Mouse (Mus musculus) cortical plate, adult 2 months (tissue): ENCODE data around the gene Ddx49. TPM values are rescaled to one million over a fixed set of nuclear protein-coding genes. Genes with fewer than 3 reads are reported as not detected.

Experiments
- H3K27ac ChIP-seq: fragments of 200-500 bp; 2 replicates; pipeline ENCODE4 v1.5.1; 2012; ENCODE audit warnings: low read length, control low read depth, inconsistent platforms; ENCODE audit not compliant: insufficient read depth
- H3K4me1 ChIP-seq: fragments of 200-500 bp; 2 replicates; pipeline ENCODE4 v1.6.1; 2011; ENCODE audit warnings: low read length; ENCODE audit not compliant: control insufficient read depth, insufficient read depth
- H3K4me3 ChIP-seq: fragments of 200-500 bp; 2 replicates; pipeline ENCODE4 v1.5.1; 2011; ENCODE audit warnings: mild to moderate bottlenecking, low read length, control low read depth; ENCODE audit not compliant: insufficient read depth
- CTCF ChIP-seq: fragments of 200-500 bp; IDR thresholded peaks from 2 replicates; pipeline ENCODE4 v1.5.1; 2011; ENCODE audit warnings: mild to moderate bottlenecking, control low read depth, low read length; ENCODE audit not compliant: insufficient read depth; ENCODE audit errors: extremely low read depth
- POLR2A ChIP-seq: fragments of 200-500 bp; IDR thresholded peaks from 2 replicates; pipeline ENCODE4 v1.6.1; 2011; ENCODE audit warnings: mild to moderate bottlenecking, low read length, control low read depth; ENCODE audit not compliant: insufficient read depth; ENCODE audit errors: extremely low read depth
- polyA plus RNA-seq: library from polyadenylated mRNA; depleted of rRNA; stranded (reverse); fragments of >200 nt; gene quantifications from 2 replicates; pipeline ENCODE4 v1.2.3, GENCODE M21; 2012; rRNA removed

The Ddx49 gene
- polyA plus RNA-seq = 48.4 and 52.2 TPM in 2 replicates

DNA sequence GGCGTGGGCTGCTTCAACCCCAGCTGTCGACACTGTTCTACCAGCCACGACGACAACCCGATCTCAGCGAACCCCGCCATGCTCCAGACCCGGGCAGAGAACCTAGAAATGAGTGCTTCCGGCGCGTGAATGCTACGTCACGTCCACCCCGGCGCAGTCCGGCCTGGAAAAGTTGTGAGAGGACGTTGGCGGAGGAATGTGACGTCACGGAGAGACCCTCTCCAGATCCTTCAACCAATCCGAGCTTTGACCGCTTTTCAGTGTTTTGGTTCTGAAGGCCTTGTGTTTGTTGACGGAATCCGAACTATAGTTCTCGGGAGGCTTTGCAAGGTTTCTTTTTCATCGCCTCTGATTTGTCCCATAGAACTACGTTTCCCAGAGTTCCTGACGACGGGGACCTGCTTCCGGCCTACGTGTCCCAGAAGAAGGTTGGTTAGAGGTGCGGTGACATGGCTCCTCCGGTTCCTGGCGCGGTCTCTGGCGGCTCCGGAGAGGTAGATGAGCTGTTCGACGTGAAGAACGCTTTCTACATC lies at the start of gene Ddx49, which contains the start of gene Cope:
Ddx49 (minus strand) TSS at position 132 of the 533 bp plus-strand sequence.
Cope (plus strand) TSS at position 161 of the 533 bp plus-strand sequence.
- Histone ChIP-seq H3K4me3 (peak within 1 kb of the TSS; percentile 84), H3K4me1 (peaks cover 11% of the 10 kb centered on the region), H3K27ac (peak within 1 kb of the TSS; percentile 56; the same call in 1 of the 2 replicates)
- TF ChIP-seq POLR2A (peak; percentile 69), CTCF (no peak)

DNA sequence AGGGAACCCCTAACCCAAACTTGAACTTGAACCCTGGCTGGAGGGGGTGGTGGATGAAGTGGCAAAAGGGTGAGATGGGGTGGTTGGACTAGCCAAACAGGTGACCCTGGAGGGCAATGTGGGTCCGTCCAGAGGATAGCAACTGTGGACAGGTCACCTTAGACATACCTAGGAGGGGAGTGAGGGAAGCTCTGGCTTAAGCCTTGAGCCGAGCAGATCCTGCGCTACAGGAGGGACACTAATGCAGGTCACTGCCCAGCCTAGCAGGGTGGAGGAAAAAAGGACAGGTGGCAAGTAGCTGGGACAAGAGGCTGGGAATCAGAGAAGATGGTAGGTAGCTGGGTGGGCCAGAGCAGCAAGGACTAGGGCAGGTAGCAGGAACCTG lies 49.7 kb upstream of the Ddx49 start:
- Histone ChIP-seq H3K4me3 (peak overlapping the region; percentile 40), H3K4me1 (peaks cover 6% of the 10 kb centered on the region; the same call in 1 of the 2 replicates), H3K27ac (no peak overlapping the region)
- no peak for TF ChIP-seq CTCF
- no peak for TF ChIP-seq POLR2A

DNA sequence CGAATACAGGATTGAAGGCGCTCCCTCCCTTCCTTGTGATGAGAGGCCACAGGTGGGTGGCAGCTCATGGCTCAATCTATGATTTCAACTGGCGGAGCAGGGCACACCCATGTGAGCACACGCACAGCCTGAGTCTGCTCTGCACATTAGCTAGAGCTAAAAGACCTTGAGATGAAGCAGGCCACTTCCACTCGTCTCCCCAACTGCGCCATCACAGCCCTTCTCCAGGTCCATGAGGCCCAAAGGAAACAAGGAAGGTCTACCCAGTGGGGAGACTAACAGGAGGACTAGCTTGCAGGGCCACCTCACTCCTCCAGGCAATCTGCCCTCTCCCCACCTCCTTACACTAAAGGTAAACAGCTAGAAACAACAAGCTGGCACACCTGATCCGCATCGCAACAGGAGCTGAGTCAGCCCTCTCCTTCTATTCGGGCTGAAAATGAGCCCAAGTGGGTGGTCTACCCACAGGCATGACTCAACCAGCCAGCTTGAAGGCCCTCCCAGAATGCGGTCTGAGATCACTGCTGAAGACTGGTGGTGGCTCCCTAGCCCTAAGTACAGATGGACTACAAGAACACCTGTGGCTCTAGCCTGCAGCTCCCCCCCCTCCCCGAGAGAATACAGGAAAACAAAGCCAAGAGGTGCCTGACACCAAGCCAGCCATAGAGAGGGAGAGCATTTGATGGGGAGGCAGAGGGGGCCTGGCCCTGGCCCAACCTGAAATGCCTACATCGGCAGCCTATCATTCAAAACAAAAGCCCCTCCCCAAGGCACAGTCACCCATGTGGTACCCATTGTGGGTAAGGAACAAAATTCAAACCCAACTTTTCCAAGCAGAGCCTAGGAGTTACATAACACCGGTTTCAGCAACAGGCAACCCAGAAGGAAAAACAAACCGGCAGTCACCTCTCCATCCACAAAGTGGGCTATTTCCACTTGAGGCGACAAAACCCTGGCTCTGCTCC lies 49.0 kb upstream of the Ddx49 start:
- peaks cover 6% of the 10 kb centered on the region; the same call in 1 of the 2 replicates for H3K4me1 ChIP-seq
- H3K4me3 ChIP-seq = peak overlapping the region; percentile 40
- H3K27ac ChIP-seq = no peak overlapping the region
- TF ChIP-seq POLR2A = no peak
- no peak for TF ChIP-seq CTCF

DNA sequence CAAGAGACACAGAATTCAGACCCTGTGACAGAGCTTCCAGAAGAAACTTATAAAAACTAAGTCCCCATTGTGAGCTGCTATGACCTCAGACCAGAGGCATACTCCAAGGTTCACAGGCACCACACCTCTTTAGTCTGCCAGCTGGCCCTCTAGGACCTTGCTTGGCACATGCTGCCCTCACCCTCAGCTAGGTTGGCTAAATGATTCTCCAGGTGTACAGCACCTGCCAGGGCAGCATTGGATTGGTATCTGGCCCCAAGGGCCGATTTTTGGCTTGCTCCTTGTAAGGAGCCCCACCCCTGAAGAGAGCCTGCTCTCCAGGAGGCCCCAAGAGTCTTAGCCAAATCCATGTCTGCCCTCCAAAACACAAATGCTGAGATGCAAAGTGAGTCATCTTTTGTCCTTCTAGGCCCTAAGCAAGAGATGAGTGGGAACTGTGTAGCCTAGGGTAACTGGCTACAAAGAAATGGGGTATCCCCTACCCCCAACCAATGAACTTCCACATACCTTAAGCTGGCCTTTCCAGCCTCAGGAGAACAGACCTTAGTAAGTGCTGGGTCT lies 45.7 kb upstream of the Ddx49 start:
- no peak overlapping the region for H3K27ac ChIP-seq
- H3K4me1 ChIP-seq = peaks cover 6% of the 10 kb centered on the region; the same call in 1 of the 2 replicates
- TF ChIP-seq POLR2A (no peak), CTCF (no peak)
- H3K4me3 ChIP-seq = no peak overlapping the region

DNA sequence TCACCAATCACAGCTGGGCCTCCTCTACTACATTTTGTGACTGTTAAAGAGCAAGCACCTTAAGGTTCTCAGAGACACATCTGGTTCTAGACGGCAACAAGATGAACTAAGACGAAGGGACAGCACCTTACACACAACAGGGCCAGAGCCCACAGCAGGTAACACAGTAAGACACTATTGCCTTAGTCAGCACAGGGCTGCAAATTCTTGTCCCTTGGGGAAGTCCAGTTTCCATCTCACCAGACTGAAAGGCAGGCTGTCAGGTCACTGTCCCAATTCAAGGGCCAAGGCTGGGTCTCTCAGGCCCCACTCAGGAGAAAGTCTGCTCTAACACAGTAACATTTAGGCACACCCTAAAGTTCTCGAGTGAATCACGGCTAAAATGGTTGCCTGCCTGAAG lies 45.2 kb upstream of the Ddx49 start:
- Histone ChIP-seq H3K4me1 (peaks cover 6% of the 10 kb centered on the region; the same call in 1 of the 2 replicates), H3K4me3 (no peak overlapping the region), H3K27ac (no peak overlapping the region)
- no peak for TF ChIP-seq POLR2A
- no peak for TF ChIP-seq CTCF

DNA sequence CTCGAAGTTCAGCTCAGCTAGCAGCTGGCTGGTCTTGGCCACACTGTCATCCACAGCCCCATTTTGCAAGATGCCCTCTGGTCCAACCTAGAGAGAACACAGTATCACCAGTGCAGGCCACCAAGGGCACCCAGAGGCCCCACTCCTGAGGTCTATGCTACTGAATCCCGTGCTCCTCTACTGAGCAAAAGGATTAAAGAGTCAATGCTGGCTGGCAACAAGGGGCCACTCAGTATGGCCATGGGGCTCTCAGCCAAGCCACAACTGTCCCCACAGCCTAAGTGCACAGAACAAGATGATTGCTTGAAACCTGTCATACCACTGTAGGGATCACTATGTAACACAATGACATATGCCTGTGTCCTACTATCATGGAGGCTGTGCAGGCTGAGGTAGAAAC lies 42.0 kb upstream of the Ddx49 start:
- TF ChIP-seq CTCF (no peak), POLR2A (no peak)
- H3K4me3 ChIP-seq = no peak overlapping the region

DNA sequence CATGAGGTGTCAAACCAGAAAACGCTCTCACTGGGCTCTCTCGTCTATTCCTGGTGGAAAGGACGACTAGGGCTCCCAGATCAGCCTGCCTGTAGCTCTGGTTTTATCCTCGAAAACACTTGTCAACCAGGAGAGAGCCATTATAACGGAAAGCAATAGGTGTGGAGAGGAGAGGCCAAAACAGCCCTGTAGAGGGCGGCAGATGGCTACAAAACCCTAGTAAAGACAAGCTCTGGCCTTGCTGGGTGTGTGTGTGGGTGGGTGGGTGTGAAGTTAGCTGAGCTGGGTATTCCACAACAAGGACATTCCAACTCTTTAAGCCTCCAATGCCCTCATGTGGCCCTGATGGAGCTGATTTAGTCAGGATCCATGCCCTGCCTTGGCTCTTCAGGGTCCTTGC lies 41.4 kb upstream of the Ddx49 start:
- Histone ChIP-seq H3K27ac (no peak overlapping the region), H3K4me3 (no peak overlapping the region), H3K4me1 (no peaks in the 10 kb centered on the region)
- TF ChIP-seq CTCF (peak; percentile 64), POLR2A (no peak)

More for the DNA sequence above, 42.0 kb upstream of the Ddx49 start:
- H3K4me1 ChIP-seq = no peaks in the 10 kb centered on the region
- no peak overlapping the region for H3K27ac ChIP-seq

DNA sequence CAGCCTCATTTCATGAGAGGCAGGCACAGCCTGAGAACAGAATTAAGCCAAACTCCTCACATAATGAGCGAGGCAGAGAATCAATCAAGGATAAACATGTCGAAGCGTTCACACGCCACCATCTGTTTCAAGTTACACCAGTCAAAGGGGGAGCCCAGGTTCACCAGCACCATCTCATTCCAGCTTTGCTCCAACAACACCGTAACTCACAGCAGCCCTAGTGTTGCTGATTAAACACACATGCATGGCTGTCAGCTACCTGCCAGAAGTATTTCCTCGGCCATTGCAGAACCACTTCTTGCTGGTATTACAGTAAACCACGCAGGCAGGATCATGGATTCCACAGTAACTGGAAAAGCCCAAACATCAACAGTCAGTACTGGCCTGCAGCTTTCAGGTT lies 40.8 kb upstream of the Ddx49 start:
- TF ChIP-seq CTCF (no peak), POLR2A (no peak)

DNA sequence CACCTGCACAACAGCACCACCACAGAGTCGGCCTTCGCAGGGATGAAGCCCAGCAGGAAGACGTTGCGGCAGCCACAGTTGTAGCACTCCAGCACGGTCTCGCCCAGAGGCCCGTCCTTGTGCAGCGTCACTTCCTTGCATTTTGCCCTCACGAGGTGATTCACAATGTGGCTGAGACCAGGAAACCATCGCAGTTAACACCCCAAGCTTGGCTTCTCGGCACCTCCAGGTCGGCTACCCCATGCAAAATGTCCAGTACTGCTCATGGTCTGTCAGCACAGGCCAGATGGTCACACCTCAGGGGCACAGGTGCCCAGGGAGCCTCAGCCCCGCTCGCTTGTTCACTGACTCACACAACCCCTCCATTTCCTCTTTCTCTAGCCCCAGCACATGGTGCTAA lies 39.7 kb upstream of the Ddx49 start:
- no peak overlapping the region for H3K4me3 ChIP-seq
- no peak overlapping the region for H3K27ac ChIP-seq
- TF ChIP-seq CTCF = no peak
- TF ChIP-seq POLR2A = no peak
- no peaks in the 10 kb centered on the region for H3K4me1 ChIP-seq

More for the DNA sequence above, 40.8 kb upstream of the Ddx49 start:
- Histone ChIP-seq H3K27ac (no peak overlapping the region), H3K4me1 (no peaks in the 10 kb centered on the region), H3K4me3 (no peak overlapping the region)
